Mouse (Mus musculus): ENCODE measurements around the gene AC131692.1. TPM values are rescaled to one million over a fixed set of nuclear protein-coding genes. Genes with fewer than 3 reads are reported as not detected.

Gene AC131692.1
- polyA plus RNA-seq, 1 experiment from 2014 or later: 0.42 TPM

DNA sequence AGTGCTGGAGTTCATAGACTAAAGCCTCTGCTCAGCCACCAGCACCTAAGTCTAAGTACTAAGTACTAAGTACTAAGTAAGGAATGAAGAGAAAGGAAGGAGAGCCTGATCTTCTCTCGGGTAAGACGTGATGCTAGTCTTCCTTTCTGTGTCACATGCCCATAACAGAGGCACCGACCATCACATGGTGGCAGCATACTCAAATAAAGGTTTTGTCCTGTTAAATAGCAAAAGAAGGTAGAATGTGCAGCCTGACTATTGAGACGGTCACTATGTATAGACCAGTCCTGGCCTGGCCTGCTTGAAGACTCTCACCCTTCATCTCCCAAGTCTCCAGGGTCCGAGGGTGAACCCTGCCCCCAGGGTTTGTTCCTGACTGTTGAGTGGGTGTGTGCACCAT lies 50.6 kb downstream of the AC131692.1 start:
- Histone ChIP-seq H3K27me3 (no peaks in the 10 kb centered on the region), H3K4me3 (replicated peaks) (no peak overlapping the region), H3K27ac (no peak overlapping the region), H3K4me1 (peaks cover 11% of the 10 kb centered on the region), H3K4me2 (no peak overlapping the region), H3K9me3 (0 out of 2 replicates have a peak, but pooled peaks cover 3% of the 10 kb centered on the region), H3K9ac (no peak overlapping the region), H3K36me3 (replicated peaks) (no peaks in the 10 kb centered on the region)
- 75% methylated on average over 5 of the region's 5 CpGs for WGBS
- no peak for ATAC-seq (ENCODE audit: low FRiP score)

Small RNAs within 50 kb of the gene (microRNA-seq; reads per million reads assigned to microRNA genes)
- gene Mir6988: 2.4 reads per million, percentile 3 among the genes with 10 or more reads in this experiment

Other genes starting within 250 kb of the AC131692.1 start
- gene Frmd8, start 219.1 kb upstream of the AC131692.1 start, polyA plus RNA-seq (2016; fragmentation: Nextera tagmentation; extraction: Ambion mirVana): 25.6 and 25.9 TPM in 2 replicates
- 1.3 and 1.8 TPM in 2 replicates for gene Slc25a45, start 216.6 kb upstream of the AC131692.1 start, polyA plus RNA-seq (2016; fragmentation: Nextera tagmentation; extraction: Ambion mirVana)
- gene Tigd3, start 200.3 kb upstream of the AC131692.1 start, polyA plus RNA-seq (2016; fragmentation: Nextera tagmentation; extraction: Ambion mirVana): 11.1 and 12.8 TPM in 2 replicates
- 184 and 203 TPM in 2 replicates for gene Dpf2, start 181.4 kb upstream of the AC131692.1 start, polyA plus RNA-seq (2016; fragmentation: Nextera tagmentation; extraction: Ambion mirVana)
- gene Cdc42ep2, start 169.6 kb upstream of the AC131692.1 start, polyA plus RNA-seq (2016; fragmentation: Nextera tagmentation; extraction: Ambion mirVana): 2.2 TPM in 2 replicates
- 76.8 and 80.4 TPM in 2 replicates for gene Pola2, start 130.2 kb upstream of the AC131692.1 start, polyA plus RNA-seq (2016; fragmentation: Nextera tagmentation; extraction: Ambion mirVana)
- not detected in 2 replicates for gene Slc22a20, start 108.3 kb upstream of the AC131692.1 start, polyA plus RNA-seq (2016; fragmentation: Nextera tagmentation; extraction: Ambion mirVana)
- gene Capn1, start 78.5 kb upstream of the AC131692.1 start, polyA plus RNA-seq (2016; fragmentation: Nextera tagmentation; extraction: Ambion mirVana): 2.0 and 3.2 TPM in 2 replicates
- 26.4 and 31.3 TPM in 2 replicates for gene Syvn1, start 47.8 kb upstream of the AC131692.1 start, polyA plus RNA-seq (2016; fragmentation: Nextera tagmentation; extraction: Ambion mirVana)
- 74.7 and 76.7 TPM in 2 replicates for gene Mrpl49, start 36.6 kb upstream of the AC131692.1 start, polyA plus RNA-seq (2016; fragmentation: Nextera tagmentation; extraction: Ambion mirVana)
- 652 and 668 TPM in 2 replicates for gene Fau, start 36.6 kb upstream of the AC131692.1 start, polyA plus RNA-seq (2016; fragmentation: Nextera tagmentation; extraction: Ambion mirVana)
- gene Znhit2, start 33.2 kb upstream of the AC131692.1 start, polyA plus RNA-seq (2016; fragmentation: Nextera tagmentation; extraction: Ambion mirVana): 30.8 and 35.4 TPM in 2 replicates
- 31.7 and 32.8 TPM in 2 replicates for gene Tm7sf2, start 26.0 kb upstream of the AC131692.1 start, polyA plus RNA-seq (2016; fragmentation: Nextera tagmentation; extraction: Ambion mirVana)
- gene Vps51, start 17.2 kb upstream of the AC131692.1 start, polyA plus RNA-seq (2016; fragmentation: Nextera tagmentation; extraction: Ambion mirVana): 66.0 and 70.8 TPM in 2 replicates
- not detected in 2 replicates for gene Tmem262, start 14.4 kb upstream of the AC131692.1 start, polyA plus RNA-seq (2016; fragmentation: Nextera tagmentation; extraction: Ambion mirVana)
- 2.0 and 2.4 TPM in 2 replicates for gene Gm28374, start 12.2 kb upstream of the AC131692.1 start, polyA plus RNA-seq (2016; fragmentation: Nextera tagmentation; extraction: Ambion mirVana)
- 66.1 and 74.9 TPM in 2 replicates for gene Zfpl1, start 9.5 kb upstream of the AC131692.1 start, polyA plus RNA-seq (2016; fragmentation: Nextera tagmentation; extraction: Ambion mirVana)
- gene Cdca5, start 9.4 kb upstream of the AC131692.1 start, polyA plus RNA-seq (2016; fragmentation: Nextera tagmentation; extraction: Ambion mirVana): 54.5 and 57.4 TPM in 2 replicates
- 0.81 and 1.2 TPM in 2 replicates for gene Naaladl1, start 11.4 kb downstream of the AC131692.1 start, polyA plus RNA-seq (2016; fragmentation: Nextera tagmentation; extraction: Ambion mirVana)
- gene Sac3d1, start 24.2 kb downstream of the AC131692.1 start, polyA plus RNA-seq (2016; fragmentation: Nextera tagmentation; extraction: Ambion mirVana): 55.2 and 56.6 TPM in 2 replicates
- 24.6 and 26.0 TPM in 2 replicates for gene Snx15, start 33.9 kb downstream of the AC131692.1 start, polyA plus RNA-seq (2016; fragmentation: Nextera tagmentation; extraction: Ambion mirVana)
- not detected in 2 replicates for gene Batf2, start 46.6 kb downstream of the AC131692.1 start, polyA plus RNA-seq (2016; fragmentation: Nextera tagmentation; extraction: Ambion mirVana)
- gene Arl2, start 47.1 kb downstream of the AC131692.1 start, polyA plus RNA-seq (2016; fragmentation: Nextera tagmentation; extraction: Ambion mirVana): 77.4 and 80.5 TPM in 2 replicates
- gene Majin, start 90.0 kb downstream of the AC131692.1 start, polyA plus RNA-seq (2016; fragmentation: Nextera tagmentation; extraction: Ambion mirVana): not detected in 2 replicates
- 0.70 and 0.91 TPM in 2 replicates for gene Gpha2, start 132.0 kb downstream of the AC131692.1 start, polyA plus RNA-seq (2016; fragmentation: Nextera tagmentation; extraction: Ambion mirVana)
- gene Ppp2r5b, start 141.5 kb downstream of the AC131692.1 start, polyA plus RNA-seq (2016; fragmentation: Nextera tagmentation; extraction: Ambion mirVana): 51.8 and 52.4 TPM in 2 replicates
- 12.0 and 14.2 TPM in 2 replicates for gene Atg2a, start 147.2 kb downstream of the AC131692.1 start, polyA plus RNA-seq (2016; fragmentation: Nextera tagmentation; extraction: Ambion mirVana)
- 86.6 and 89.0 TPM in 2 replicates for gene Ehd1, start 182.3 kb downstream of the AC131692.1 start, polyA plus RNA-seq (2016; fragmentation: Nextera tagmentation; extraction: Ambion mirVana)
- gene Cdc42bpg, start 212.0 kb downstream of the AC131692.1 start, polyA plus RNA-seq (2016; fragmentation: Nextera tagmentation; extraction: Ambion mirVana): 0.36 and 0.38 TPM in 2 replicates
- gene Men1, start 240.6 kb downstream of the AC131692.1 start, polyA plus RNA-seq (2016; fragmentation: Nextera tagmentation; extraction: Ambion mirVana): 97.1 and 107 TPM in 2 replicates
- 14.4 and 15.1 TPM in 2 replicates for gene Map4k2, start 246.7 kb downstream of the AC131692.1 start, polyA plus RNA-seq (2016; fragmentation: Nextera tagmentation; extraction: Ambion mirVana)

Data from forebrain, embryonic 12.5 days (tissue).